Mouse (Mus musculus) limb, embryonic 10.5 days (tissue): ENCODE data around the gene Tmem205. TPM values are rescaled to one million over a fixed set of nuclear protein-coding genes. Genes with fewer than 3 reads are reported as not detected.

Experiments
- DNase-seq: peaks from one replicate; pipeline ENCODE4 v3.0.0-alpha.2; 2017; ENCODE audit warnings: low spot score
- H3K27ac ChIP-seq: fragments of 300-500 bp; sonication (generic); 2 replicates; pipeline ENCODE4 v1.5.1; 2016; ENCODE audit warnings: mild to moderate bottlenecking
- H3K27me3 ChIP-seq: fragments of 300-500 bp; sonication (generic); 2 replicates; pipeline ENCODE4 v1.6.1; 2016; ENCODE audit warnings: low read depth, mild to moderate bottlenecking; ENCODE audit not compliant: poor library complexity, severe bottlenecking
- H3K36me3 ChIP-seq: fragments of 300-500 bp; sonication (generic); 2 replicates; pipeline ENCODE4 v1.6.1; 2016; ENCODE audit warnings: mild to moderate bottlenecking, moderate library complexity
- H3K4me1 ChIP-seq: fragments of 300-500 bp; sonication (generic); 2 replicates; pipeline ENCODE4 v1.6.1; 2016
- H3K4me3 ChIP-seq: fragments of 300-500 bp; sonication (generic); 2 replicates; pipeline ENCODE4 v1.5.1; 2016; ENCODE audit warnings: mild to moderate bottlenecking, moderate library complexity
- H3K9me3 ChIP-seq: fragments of 300-500 bp; sonication (generic); replicated peaks from 2 replicates; pipeline ENCODE4 v1.6.1; 2016; ENCODE audit warnings: mild to moderate bottlenecking
- WGBS: fragments of 180-500 bp; shearing (Covaris S2); methylation state at CpG from one replicate; pipeline ENCODE4 v1.1.7; 2016; 5-methylcytosine and 5-hydroxymethylcytosine counted together
- polyA plus RNA-seq: library from polyadenylated mRNA; unstranded; fragments of >200 nt; fragmentation: Nextera tagmentation; extraction: Ambion mirVana; gene quantifications from 2 replicates; pipeline ENCODE4 v1.2.1, GENCODE M21; 2016

Gene Tmem205
- 31.1 and 33.5 TPM in 2 replicates for polyA plus RNA-seq

DNA sequence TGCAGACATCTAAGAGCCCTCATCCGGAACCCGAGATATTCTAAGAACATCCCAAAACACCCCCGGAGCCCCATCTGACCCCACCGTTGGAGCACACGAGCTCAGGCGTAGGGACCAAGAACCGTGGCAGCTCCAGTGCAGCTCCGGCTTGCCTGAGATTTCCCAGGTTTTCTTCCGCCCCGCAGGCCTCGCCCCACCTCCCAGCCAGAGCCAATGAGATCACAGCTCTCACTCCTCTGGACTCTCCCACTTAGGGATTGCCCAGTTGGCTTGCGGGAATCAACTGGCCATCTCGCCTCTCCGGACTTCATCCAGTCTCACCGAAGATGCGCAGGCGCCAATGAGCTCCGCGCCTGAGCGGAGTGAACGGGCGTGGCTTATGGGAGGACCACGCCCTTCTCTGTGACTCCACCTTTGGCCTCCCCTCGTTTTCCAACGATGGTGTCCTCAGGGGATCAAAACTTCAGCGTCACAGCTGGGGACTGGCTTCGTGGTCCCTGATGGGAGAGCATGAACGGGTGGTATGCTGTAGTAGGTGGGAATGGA, at the start of gene Tmem205, which contains the start of gene Ccdc159:
Gene Tmem205, minus strand, starts transcription at position 349 of the 546 bp plus-strand sequence.
Gene Ccdc159, plus strand, starts transcription at position 264 of the 546 bp plus-strand sequence.
- Histone ChIP-seq H3K4me1 (peaks cover 10% of the 10 kb centered on the region), H3K4me3 (peak within 1 kb of the TSS; percentile 56), H3K27me3 (no peaks in the 10 kb centered on the region), H3K9me3 (no peaks in the 10 kb centered on the region), H3K36me3 (peaks cover 10% of the 10 kb centered on the region; the same call in 1 of the 2 replicates), H3K27ac (peak within 1 kb of the TSS; percentile 71)
- DNase-seq, result peak; percentile 90
- under 1% methylated on average over 28 of the region's 28 CpGs for WGBS

- no peak overlapping the region for H3K4me3 ChIP-seq
- H3K27ac ChIP-seq, result no peak overlapping the region
- H3K4me1 ChIP-seq, result no peaks in the 10 kb centered on the region
- H3K27me3 ChIP-seq, result peaks cover 8% of the 10 kb centered on the region; the same call in 1 of the 2 replicates
- no peaks in the 10 kb centered on the region for H3K9me3 ChIP-seq
- DNase-seq, result no peak
- 90% methylated on average over 10 of the region's 10 CpGs for WGBS
- H3K36me3 ChIP-seq, result peaks cover 8% of the 10 kb centered on the region; the same call in 1 of the 2 replicates
Measured at GRCm38 (mm10) chr9:21976626-21977175, 49.3 kb upstream of the Tmem205 start.

GRCm38 (mm10) chr9:21969304-21969703, 41.9 kb upstream of the Tmem205 start:
- 90% methylated on average over 4 of the region's 4 CpGs for WGBS
- no peak overlapping the region for H3K27ac ChIP-seq

DNA sequence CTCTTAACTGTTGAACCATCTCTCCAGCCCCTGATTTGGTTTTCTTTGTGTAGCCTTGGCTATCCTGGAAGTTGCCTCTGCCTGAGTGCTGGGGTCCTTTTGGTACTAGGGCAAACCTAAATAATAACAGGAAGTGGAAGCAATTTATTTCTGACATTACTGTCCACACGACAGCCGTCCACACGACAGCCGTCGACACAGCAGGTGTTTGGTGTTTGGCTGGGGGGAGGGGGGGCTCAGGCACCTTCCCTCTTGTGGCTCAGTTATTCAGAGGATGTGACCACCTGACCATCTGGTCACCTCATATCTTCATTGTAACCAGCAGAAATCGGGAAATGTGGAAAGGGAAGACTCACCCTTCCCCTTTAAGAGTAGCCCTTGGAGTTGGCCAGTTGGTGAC, 41.5 kb upstream of the Tmem205 start:
- DNase-seq, result no peak
- WGBS, result 74% methylated on average over 6 of the region's 6 CpGs

More at GRCm38 (mm10) chr9:21969304-21969703, 41.9 kb upstream of the Tmem205 start:
- no peaks in the 10 kb centered on the region for H3K9me3 ChIP-seq
- H3K36me3 ChIP-seq, result 0 out of 2 replicates have a peak, but pooled peaks cover 3% of the 10 kb centered on the region
- H3K4me1 ChIP-seq, result peaks cover 4% of the 10 kb centered on the region
- no peak overlapping the region for H3K4me3 ChIP-seq
- peaks cover under 1% of the 10 kb centered on the region; the same call in 1 of the 2 replicates for H3K27me3 ChIP-seq
- DNase-seq, result no peak

GRCm38 (mm10) chr9:21963417-21963816, 36.1 kb upstream of the Tmem205 start, which contains the start of gene Epor:
Epor (minus strand) TSS chr9:21963506.
- peaks cover 46% of the 10 kb centered on the region for H3K4me1 ChIP-seq
- H3K36me3 ChIP-seq, result peaks cover 7% of the 10 kb centered on the region; the same call in 1 of the 2 replicates
- peak within 1 kb of the TSS; percentile 72 for H3K27ac ChIP-seq
- WGBS, result 24% methylated on average over 8 of the region's 8 CpGs
- H3K4me3 ChIP-seq, result peak within 1 kb of the TSS; percentile 54
- peak; percentile 59 for DNase-seq
- H3K9me3 ChIP-seq, result no peaks in the 10 kb centered on the region
- peaks cover 59% of the 10 kb centered on the region for H3K27me3 ChIP-seq

More for the DNA sequence above, 41.5 kb upstream of the Tmem205 start:
- Histone ChIP-seq H3K27me3 (peaks cover 4% of the 10 kb centered on the region), H3K27ac (no peak overlapping the region), H3K9me3 (no peaks in the 10 kb centered on the region), H3K36me3 (0 out of 2 replicates have a peak, but pooled peaks cover 1% of the 10 kb centered on the region), H3K4me3 (no peak overlapping the region), H3K4me1 (peaks cover 4% of the 10 kb centered on the region)

DNA sequence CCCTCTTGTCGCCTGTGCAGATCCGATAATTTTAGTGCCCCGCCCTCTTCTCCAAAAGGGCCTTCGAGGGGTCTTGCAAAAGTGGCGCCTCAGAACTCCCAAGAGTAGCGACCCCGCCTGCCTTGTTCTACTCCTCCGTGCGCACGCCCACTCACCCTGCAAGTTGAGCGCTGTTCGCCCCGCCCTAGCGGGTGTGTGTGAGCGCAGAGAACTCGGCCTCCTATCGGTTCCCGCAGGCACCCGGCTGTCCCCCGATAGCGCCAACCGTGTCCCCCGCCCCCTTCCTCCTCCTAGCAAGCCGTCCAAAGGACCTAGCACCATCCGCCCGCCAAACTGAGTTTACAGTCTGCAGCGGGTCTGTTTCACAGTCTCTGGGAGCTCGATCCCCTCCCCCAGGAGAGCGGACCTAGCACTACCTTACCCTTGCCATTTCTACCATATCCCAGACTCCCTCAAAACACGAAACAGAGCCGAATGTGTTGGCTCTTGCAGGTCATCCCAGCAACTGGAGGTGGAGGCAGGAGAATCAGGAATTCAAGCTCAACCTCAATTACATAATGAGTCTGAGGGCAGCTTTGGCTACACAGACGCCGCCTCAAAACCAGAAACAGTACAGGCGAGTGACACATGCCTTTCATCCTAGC, 35.2 kb upstream of the Tmem205 start:
- Histone ChIP-seq H3K4me3 (peak overlapping the region; percentile 54), H3K4me1 (peaks cover 42% of the 10 kb centered on the region), H3K36me3 (peaks cover 12% of the 10 kb centered on the region), H3K27me3 (peaks cover 61% of the 10 kb centered on the region), H3K9me3 (no peaks in the 10 kb centered on the region), H3K27ac (peak overlapping the region; percentile 72)
- peak; percentile 78 for DNase-seq
- 3% methylated on average over 34 of the region's 34 CpGs for WGBS

GRCm38 (mm10) chr9:21962010-21962409, 34.7 kb upstream of the Tmem205 start:
- H3K27ac ChIP-seq, result peak overlapping the region; percentile 72
- peaks cover 61% of the 10 kb centered on the region for H3K27me3 ChIP-seq
- peaks cover 42% of the 10 kb centered on the region for H3K4me1 ChIP-seq
- H3K4me3 ChIP-seq, result peak overlapping the region; percentile 54
- H3K36me3 ChIP-seq, result peaks cover 16% of the 10 kb centered on the region
- WGBS, result under 1% methylated on average over 15 of the region's 15 CpGs
- no peaks in the 10 kb centered on the region for H3K9me3 ChIP-seq
- peak; percentile 63 for DNase-seq

- peak; percentile 52 for DNase-seq
- 1% methylated on average over 35 of the region's 35 CpGs for WGBS
- Histone ChIP-seq H3K27ac (peak overlapping the region; percentile 72), H3K27me3 (peaks cover 61% of the 10 kb centered on the region), H3K4me1 (peaks cover 45% of the 10 kb centered on the region), H3K9me3 (no peaks in the 10 kb centered on the region), H3K36me3 (peaks cover 16% of the 10 kb centered on the region), H3K4me3 (peak overlapping the region; percentile 54)
Measured at GRCm38 (mm10) chr9:21961366-21961980, 34.1 kb upstream of the Tmem205 start.

- H3K27me3 ChIP-seq, result peaks cover 61% of the 10 kb centered on the region
- no peak overlapping the region for H3K27ac ChIP-seq
- peaks cover 49% of the 10 kb centered on the region for H3K4me1 ChIP-seq
- H3K36me3 ChIP-seq, result peaks cover 16% of the 10 kb centered on the region
- peak; percentile 62 for DNase-seq
- H3K4me3 ChIP-seq, result peak overlapping the region; percentile 54
- WGBS, result 7% methylated on average over 26 of the region's 26 CpGs
- no peaks in the 10 kb centered on the region for H3K9me3 ChIP-seq
Measured at GRCm38 (mm10) chr9:21960558-21961208, 33.3 kb upstream of the Tmem205 start.

GRCm38 (mm10) chr9:21960135-21960534, 32.8 kb upstream of the Tmem205 start:
- DNase-seq, result no peak
- H3K4me3 ChIP-seq, result peak overlapping the region; percentile 54
- H3K9me3 ChIP-seq, result no peaks in the 10 kb centered on the region
- H3K36me3 ChIP-seq, result peaks cover 16% of the 10 kb centered on the region
- H3K4me1 ChIP-seq, result peaks cover 49% of the 10 kb centered on the region
- peaks cover 61% of the 10 kb centered on the region for H3K27me3 ChIP-seq
- H3K27ac ChIP-seq, result no peak overlapping the region
- WGBS, result 43% methylated on average over 9 of the region's 9 CpGs

- no peak overlapping the region for H3K27ac ChIP-seq
- peaks cover 51% of the 10 kb centered on the region for H3K4me1 ChIP-seq
- 88% methylated on average over 7 of the region's 7 CpGs for WGBS
- no peak for DNase-seq
- H3K4me3 ChIP-seq, result no peak overlapping the region
- peaks cover 60% of the 10 kb centered on the region for H3K27me3 ChIP-seq
- H3K9me3 ChIP-seq, result no peaks in the 10 kb centered on the region
- H3K36me3 ChIP-seq, result peaks cover 16% of the 10 kb centered on the region
Measured at GRCm38 (mm10) chr9:21959244-21959643, 31.9 kb upstream of the Tmem205 start.

- Histone ChIP-seq H3K36me3 (peaks cover 16% of the 10 kb centered on the region), H3K4me3 (no peak overlapping the region), H3K27ac (no peak overlapping the region), H3K9me3 (no peaks in the 10 kb centered on the region), H3K4me1 (peaks cover 50% of the 10 kb centered on the region), H3K27me3 (peaks cover 52% of the 10 kb centered on the region)
- WGBS, result 89% methylated on average over 5 of the region's 5 CpGs
- no peak for DNase-seq
Measured at GRCm38 (mm10) chr9:21958372-21958771, 31.0 kb upstream of the Tmem205 start.
